Mouse (Mus musculus): Measurements from ENCODE around the gene Fbxo9. TPM values are rescaled to one million over a fixed set of nuclear protein-coding genes. Genes with fewer than 3 reads are reported as not detected.

Gene Fbxo9
- polyA plus RNA-seq, 1 experiment from 2014 or later: 50.3 TPM

GRCm38 (mm10) chr9:78032930-78033329 lies 75.9 kb downstream of the Fbxo9 start:
- WGBS: 91% methylated on average over 4 of the region's 4 CpGs
- H3K4me2 ChIP-seq (ENCODE audit: low read length): no peak overlapping the region
- no peak for DNase-seq (ENCODE audit: low spot score)
- H3K27me3 ChIP-seq (ENCODE audit: insufficient read depth, low read length): no peaks in the 10 kb centered on the region
- H3K9ac ChIP-seq (ENCODE audit: low read depth, low read length): no peak overlapping the region
- H3K4me3 ChIP-seq (replicated peaks; ENCODE audit: low read depth, low read length): no peak overlapping the region
- no peaks in the 10 kb centered on the region for H3K36me3 ChIP-seq (ENCODE audit: insufficient read depth, low read length)
- H3K9me3 ChIP-seq (replicated peaks; ENCODE audit: low read length): no peaks in the 10 kb centered on the region
- no peak for TF ChIP-seq CTCF (IDR thresholded peaks at IDR 0.05; ENCODE audit: low read depth)
- H3K27ac ChIP-seq: no peak overlapping the region
- H3K4me1 ChIP-seq (replicated peaks; ENCODE audit: insufficient read depth, low read length): no peaks in the 10 kb centered on the region
- no peak for ATAC-seq (replicated peaks; ENCODE audit: low FRiP score, low read depth)

Other genes with a start within 250 kb of the Fbxo9 start
- gene Elovl5, start 191.7 kb downstream of the Fbxo9 start, polyA plus RNA-seq (2015; fragmentation: Nextera tagmentation; extraction: Ambion mirVana): 60.5 and 68.4 TPM in 2 replicates
- gene Gcm1, start 57.1 kb downstream of the Fbxo9 start, polyA plus RNA-seq (2015; fragmentation: Nextera tagmentation; extraction: Ambion mirVana): 1.3 and 2.1 TPM in 2 replicates
- 21.9 and 22.8 TPM in 2 replicates for gene Ick, start 127 bp upstream of the Fbxo9 start, polyA plus RNA-seq (2015; fragmentation: Nextera tagmentation; extraction: Ambion mirVana)
- 194 and 196 TPM in 2 replicates for gene Gsta4, start 73.7 kb upstream of the Fbxo9 start, polyA plus RNA-seq (2015; fragmentation: Nextera tagmentation; extraction: Ambion mirVana)
- 23.4 and 33.9 TPM in 2 replicates for gene Gsta1, start 121.6 kb upstream of the Fbxo9 start, polyA plus RNA-seq (2015; fragmentation: Nextera tagmentation; extraction: Ambion mirVana)
- 8.4 and 10.3 TPM in 2 replicates for gene Gm3776, start 148.1 kb upstream of the Fbxo9 start, polyA plus RNA-seq (2015; fragmentation: Nextera tagmentation; extraction: Ambion mirVana)
- gene Gm10639, start 180.9 kb upstream of the Fbxo9 start, polyA plus RNA-seq (2015; fragmentation: Nextera tagmentation; extraction: Ambion mirVana): 77.2 and 80.9 TPM in 2 replicates
- gene Omt2a, start 205.7 kb upstream of the Fbxo9 start, polyA plus RNA-seq (2015; fragmentation: Nextera tagmentation; extraction: Ambion mirVana): not detected in 2 replicates
- gene Omt2b, start 218.5 kb upstream of the Fbxo9 start, polyA plus RNA-seq (2015; fragmentation: Nextera tagmentation; extraction: Ambion mirVana): not detected in 2 replicates
- 301 and 320 TPM in 2 replicates for gene Gsta2, start 246.7 kb upstream of the Fbxo9 start, polyA plus RNA-seq (2015; fragmentation: Nextera tagmentation; extraction: Ambion mirVana)